Mouse (Mus musculus) spleen, adult 18-20 months (tissue): ENCODE measurements around the gene St6galnac3.

Source experiments
- DNase-seq, 2 experiments: peaks; one replicate each; pipeline ENCODE4 v3.0.0; 2022; ENCODE audit warnings: mixed read lengths in 2 of 2

St6galnac3 gene

DNA sequence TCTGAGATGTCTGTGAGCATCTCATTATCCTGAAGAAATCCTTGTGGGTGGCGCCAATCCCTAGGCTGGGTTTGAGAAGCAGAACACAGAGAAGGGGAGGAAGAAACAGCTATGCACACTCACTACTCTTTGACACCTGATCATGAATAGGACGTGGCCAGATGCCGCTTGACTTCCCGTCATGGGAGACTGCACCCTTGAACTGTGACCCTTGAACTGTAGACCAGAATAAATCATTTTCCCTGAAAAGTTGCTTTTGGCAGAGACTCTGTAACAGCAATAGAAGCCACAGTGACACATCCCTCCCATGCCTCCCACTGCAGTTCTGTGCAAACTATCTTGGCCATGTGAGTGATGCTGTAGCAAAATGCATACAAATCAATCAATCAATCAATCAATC lies 267.3 kb downstream of the St6galnac3 start:
- no peak for DNase-seq

GRCm38 (mm10) chr3:153457203-153457602 lies 267.8 kb downstream of the St6galnac3 start:
- no peak for DNase-seq

DNA sequence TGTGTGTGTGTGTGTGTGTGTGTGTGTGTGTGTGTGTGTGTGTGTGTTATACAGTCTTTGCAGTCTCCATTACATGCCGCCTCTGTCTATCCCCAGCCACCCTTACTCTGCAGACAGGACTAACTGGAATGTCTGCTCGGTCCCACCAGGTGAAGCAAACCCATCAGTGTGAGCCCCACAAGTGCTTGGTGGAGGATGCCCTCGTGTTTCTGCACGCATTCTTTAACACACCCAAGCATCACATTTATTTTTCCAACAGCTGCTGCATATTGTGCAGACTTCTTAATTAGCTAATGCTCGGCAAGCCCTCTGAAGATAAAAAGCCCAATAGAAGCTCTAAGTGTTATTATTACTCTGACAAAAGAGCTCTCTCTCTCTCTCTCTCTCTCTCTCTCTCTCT lies 268.7 kb downstream of the St6galnac3 start:
- DNase-seq, result no peak

DNA sequence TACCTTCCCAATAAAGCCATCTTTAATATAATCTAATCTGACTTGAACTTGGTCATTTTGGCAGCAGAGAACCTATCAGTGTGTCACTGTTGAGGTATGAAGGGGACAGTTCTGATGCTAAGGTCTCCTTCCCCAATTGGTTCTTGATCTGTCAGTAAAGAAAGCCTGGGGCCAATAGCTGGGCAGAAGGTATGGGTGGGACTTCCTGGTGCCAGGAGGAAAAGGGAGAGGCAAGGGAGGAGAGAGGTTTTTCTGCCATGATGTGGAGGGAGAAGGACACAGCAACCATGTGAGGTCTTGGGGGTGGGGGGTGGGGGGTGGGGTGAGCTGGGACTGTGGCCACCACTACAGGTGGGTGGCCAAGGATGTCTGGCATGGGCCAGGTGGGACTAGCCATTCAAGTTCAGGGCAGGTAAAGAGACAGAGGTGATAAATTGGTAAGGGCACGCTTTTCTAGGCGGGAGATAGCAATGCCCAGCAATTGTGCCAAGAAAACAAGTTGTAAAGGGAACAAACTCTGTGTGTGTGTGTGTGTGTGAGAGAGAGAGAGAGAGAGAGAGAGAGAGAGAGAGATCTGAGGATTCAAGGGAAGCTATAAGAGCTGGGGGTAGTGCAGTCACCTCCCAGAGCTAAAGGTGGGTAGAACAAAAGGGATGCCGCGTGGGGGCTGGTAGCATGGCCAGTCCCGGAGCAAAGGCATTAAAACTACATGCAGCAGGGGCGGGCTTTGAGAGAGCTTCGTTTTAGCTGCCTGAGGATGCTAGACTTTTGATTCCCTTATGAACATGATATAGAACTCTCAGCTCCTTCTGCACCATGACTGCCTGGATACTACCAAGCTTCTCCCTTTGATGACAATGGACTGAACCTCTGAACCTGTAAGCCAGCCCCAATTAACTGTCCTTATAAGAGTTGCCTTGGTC lies 271.6 kb downstream of the St6galnac3 start:
- no peak for DNase-seq

- DNase-seq, result no peak
Measured at GRCm38 (mm10) chr3:153452299-153452996, 272.5 kb downstream of the St6galnac3 start.

- no peak for DNase-seq
Measured at GRCm38 (mm10) chr3:153441329-153441728, 283.6 kb downstream of the St6galnac3 start.

DNA sequence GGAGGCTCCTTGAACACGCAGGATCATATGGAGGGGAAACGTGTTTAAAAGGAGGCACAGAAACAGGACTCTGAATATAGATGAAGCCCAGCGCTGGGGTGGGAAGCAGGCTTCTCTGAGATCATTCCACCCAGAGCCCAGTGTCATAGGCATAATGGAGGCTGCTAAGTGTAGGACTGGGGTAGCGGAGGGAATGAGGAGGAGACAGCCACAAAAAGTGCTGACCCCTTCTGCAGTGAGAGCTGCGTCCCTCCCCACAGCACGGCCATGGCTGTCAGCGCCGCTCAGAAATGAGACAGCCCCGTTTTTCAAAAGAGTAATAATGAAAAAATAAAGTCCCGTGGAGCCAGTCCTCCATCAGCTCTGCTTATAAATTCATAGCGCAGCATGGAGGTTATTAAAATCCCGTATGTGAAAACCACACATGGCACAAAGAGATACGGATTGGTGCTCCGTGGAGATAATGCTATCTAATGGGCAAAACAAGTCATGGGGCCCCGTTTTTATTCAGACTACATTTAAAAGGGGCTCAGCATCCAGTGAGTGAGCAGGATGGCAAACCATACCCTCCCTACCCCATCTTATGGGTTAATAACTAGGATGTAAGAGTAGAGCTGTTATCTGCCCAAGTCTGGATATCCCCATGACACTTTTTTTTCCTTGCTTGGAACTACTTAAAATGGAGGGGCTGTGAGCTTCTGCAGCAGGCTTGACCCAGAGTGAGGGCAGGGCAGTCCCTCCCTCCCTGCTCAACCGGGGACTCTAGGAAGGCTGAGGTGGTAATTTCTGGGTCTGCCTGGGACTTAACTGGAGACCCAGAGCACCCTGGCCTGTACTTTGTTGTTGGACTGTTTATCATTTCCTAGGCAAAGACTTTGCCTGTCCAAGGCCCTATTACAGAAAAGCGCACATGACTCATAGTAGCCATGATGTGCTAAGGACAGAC lies 288.6 kb downstream of the St6galnac3 start:
- no peak for DNase-seq

GRCm38 (mm10) chr3:153433010-153433409 lies 292.0 kb downstream of the St6galnac3 start:
- DNase-seq, result no peak

- no peak for DNase-seq
Measured at GRCm38 (mm10) chr3:153432053-153432816, 292.7 kb downstream of the St6galnac3 start.

GRCm38 (mm10) chr3:153429840-153430239 lies 295.1 kb downstream of the St6galnac3 start:
- DNase-seq, result no peak

- DNase-seq, result no peak
Measured at GRCm38 (mm10) chr3:153421918-153422290, 303.1 kb downstream of the St6galnac3 start.

DNA sequence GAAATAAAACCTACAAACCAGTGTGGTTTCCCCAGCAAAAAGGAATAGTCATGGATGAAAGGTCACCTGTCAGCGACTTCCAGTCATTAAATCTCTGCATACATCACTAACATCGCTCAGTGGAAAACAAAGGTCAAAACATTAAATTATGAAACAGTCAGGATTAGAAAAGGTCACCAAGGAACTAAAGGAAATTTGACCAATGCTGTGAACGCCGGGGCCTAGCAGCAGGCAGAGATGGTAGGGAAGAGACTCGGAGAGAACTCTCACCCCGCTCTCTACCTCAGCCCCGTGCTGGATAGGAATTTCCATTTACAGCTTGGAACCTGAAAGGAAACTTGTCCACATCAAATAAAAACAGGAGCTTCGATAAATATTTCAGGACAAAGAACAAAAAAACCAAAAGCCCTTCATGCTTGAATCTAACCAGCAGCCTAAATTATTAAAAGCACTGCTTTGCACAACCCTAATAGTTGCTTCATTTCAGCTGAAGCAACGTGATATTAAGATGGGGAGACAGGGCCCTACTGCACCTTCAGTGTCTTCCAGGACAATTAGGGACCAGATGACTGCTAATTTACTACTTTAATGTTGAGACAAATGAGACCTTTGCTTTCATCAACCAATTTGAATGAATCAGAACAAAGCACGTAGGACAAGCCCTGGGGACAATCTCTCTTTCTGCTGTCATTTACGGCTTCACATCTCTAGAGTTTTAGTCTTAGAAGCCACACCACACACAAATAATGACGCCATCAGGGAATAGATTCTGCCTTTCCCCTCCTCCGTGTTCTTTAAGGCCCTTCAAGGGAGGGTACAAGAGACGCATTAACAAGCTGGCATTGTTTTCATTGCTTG lies 303.7 kb downstream of the St6galnac3 start:
- no peak for DNase-seq

DNA sequence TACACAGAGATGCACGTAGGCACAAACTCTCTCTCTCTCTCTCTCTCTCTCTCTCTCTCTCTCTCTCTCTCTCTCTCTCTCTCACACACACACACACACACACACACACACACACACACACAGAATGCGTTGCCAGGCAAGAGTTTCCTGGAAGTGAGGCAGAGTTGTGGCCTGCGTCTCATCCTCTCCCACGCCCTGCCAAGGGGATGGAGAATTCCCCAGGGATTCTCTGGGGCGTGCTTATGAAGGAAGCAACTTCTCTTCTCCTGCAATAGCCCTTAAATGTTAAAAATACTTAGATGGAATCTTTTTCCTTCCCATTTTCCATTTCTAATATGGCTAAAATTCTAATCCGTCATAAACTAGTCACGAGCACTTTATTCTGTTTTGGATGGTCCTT lies 305.6 kb downstream of the St6galnac3 start:
- DNase-seq, result no peak

GRCm38 (mm10) chr3:153417001-153417400 lies 308.0 kb downstream of the St6galnac3 start:
- DNase-seq, result no peak

- DNase-seq, result no peak
Measured at GRCm38 (mm10) chr3:153416383-153416782, 308.6 kb downstream of the St6galnac3 start.

DNA sequence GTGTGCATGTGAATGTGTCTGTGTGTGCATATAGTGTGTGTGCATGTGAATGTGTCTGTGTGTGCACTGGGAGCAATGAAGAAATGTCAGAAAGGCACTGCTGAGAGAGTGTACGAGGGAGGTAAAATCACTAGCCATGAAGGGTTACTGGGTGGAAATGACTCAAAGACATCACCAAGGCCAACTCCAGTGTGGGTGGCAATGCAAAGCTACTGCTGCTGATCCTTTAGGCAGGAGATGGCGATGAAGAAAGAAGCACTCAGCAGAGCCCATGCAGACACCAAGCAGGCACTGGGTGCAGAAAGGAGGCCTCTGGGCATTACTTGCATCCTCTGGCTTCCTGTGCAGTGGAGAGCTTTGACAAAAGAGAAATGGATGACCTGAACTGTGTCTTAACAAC lies 310.8 kb downstream of the St6galnac3 start:
- no peak for DNase-seq

- DNase-seq, result no peak
Measured at GRCm38 (mm10) chr3:153409286-153409685, 315.7 kb downstream of the St6galnac3 start.

GRCm38 (mm10) chr3:153408361-153408760 lies 316.6 kb downstream of the St6galnac3 start:
- no peak for DNase-seq

DNA sequence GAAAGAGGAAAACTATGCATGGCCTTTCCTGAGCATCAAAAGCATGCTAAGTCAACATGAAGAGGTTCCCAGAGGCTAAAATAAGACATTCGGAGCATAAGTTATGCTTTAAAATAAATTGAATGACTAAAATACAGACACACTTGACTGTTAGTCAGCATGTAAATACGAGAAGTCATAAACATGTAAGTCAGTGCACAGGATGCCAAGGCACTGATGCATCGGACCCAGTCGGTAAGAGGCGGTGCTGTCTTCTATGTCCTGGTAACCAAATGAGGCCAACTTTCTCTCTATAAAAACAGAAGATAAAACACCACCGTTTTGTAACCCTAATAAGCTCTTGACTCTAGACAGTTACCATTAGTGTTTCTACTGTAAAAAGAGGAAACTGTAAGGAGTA lies 317.3 kb downstream of the St6galnac3 start:
- no peak for DNase-seq

- DNase-seq, result no peak
Measured at GRCm38 (mm10) chr3:153406858-153407257, 318.1 kb downstream of the St6galnac3 start.

- no peak for DNase-seq
Measured at GRCm38 (mm10) chr3:153406220-153406619, 318.8 kb downstream of the St6galnac3 start.
